Mouse (Mus musculus): ENCODE measurements around the gene Krt27.

The Krt27 gene

DNA sequence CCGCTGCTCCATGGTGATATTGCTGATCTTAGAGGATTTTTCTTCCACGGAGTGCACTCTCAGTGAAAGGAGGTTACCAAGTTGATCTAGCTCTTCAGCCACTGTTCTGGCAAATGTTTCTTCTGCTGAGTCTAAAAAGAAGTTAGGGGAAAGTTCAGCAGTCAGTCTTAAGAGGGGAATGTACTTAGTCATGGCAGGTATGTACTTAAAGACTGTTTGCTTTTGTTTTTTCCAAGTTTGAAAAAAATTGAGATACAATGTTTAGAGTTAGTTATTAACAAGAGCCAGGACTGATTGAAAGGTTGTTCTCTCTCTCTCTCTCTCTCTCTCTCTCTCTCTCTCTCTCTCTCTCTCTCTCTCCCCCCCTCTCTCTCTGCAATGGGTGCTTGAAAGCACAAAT, 21.2 kb downstream of the Krt27 start:
- DNase-seq (ENCODE audit: low spot score in 2 of 2), result no peak

DNA sequence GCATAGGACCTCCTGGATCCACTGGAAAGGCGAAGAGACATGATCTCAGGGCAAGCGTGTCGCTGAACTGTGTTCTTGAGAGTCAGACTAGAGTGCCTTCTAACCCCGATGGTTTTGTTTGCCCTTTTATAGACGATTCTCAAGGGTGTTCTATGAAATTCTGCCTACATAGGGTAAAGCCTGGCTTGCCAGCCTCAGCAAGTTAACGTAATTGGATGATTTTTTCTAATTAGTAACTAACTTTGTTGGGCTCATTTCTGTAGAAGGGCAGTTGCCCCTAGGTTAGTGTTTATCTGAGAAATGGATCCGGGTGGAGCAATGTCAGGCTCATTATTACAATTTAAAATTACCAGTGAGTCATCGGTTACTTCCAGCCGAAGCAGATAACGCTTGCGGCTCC, 28.1 kb downstream of the Krt27 start, which contains the start of gene Krt25:
Gene Krt25, minus strand, starts transcription at position 101 of the 400 bp plus-strand sequence.
- no peak for DNase-seq (ENCODE audit: low spot score in 2 of 2)

DNA sequence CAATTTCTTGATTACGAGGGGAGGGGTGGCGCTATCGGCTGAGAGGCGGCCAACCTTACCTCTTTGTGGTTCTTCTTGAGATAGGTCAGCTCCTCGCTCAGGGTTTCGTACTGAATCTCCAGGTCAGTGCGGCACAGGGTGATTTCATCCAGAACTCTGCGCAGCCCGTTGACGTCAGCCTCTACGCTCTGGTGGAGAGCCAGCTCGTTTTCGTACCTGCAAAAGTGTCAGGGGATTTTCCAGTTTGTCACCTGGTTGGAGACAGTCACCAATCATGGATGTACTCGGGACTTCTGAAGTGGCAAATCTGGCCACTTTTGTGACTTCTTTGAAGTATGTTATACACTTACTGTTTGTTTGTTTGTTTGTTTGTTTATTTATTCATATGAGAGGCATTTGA, 29.8 kb downstream of the Krt27 start:
- DNase-seq (ENCODE audit: low spot score in 2 of 2), result no peak

DNA sequence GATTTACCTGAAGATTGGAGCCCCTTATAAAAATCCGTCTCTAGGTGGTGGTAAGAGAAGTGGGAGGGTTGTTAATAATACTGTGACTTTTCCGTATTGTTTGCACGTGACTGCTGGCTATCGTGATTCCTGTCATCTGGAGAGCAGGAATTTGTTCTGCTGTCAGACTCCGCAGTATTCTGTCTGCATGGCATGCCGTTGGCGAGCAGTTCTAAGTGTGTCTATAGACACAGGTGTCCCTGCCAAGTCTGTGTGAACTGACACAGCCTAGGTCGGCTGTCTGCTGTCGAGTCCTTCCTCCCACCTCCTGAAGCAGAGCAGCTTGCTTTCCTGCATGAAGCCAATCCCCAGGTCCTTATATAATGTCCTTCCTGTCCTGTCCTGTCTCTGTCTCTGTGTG, 31.8 kb downstream of the Krt27 start:
- no peak for DNase-seq (ENCODE audit: low spot score in 2 of 2)

DNA sequence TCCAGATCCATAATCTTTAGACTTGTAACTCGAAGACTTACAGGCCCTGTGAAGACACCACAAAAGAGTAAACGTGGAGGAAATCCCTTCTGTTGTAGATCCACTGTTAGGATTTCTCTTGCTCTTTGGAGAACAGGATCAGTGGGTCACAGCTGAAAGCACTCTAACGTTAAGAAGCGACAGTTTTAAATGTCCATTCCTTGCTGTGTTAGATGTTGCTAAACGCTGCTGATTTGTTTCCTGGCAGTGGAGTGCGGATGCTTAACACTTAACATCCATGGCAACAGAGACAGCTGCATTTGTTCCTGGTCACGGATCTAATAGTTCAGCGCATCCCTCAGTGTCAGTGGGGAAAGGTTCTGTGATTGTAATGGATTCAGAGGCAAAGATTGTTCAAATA, 34.4 kb downstream of the Krt27 start:
- DNase-seq (ENCODE audit: low spot score in 2 of 2), result no peak

DNA sequence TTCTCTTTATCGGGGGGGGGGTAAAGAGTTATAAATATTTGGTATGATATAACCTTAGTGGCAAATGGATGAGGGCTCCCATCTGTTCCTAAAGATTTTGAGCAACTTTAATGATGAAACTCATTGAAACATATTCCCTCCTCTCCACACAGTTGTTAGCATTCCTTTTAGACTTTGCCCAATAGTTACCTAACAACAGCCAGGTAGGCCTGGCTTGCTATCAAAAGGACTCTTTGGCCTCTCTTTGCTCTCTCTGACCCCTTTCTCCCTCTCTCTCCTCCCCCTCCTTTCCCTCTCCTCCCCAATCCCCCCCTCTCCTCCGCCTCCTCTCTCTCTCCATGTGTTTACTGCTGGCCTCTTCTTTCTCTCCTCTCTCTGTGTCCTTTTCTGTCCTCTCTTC, 36.3 kb downstream of the Krt27 start:
- DNase-seq (ENCODE audit: low spot score in 2 of 2), result no peak

DNA sequence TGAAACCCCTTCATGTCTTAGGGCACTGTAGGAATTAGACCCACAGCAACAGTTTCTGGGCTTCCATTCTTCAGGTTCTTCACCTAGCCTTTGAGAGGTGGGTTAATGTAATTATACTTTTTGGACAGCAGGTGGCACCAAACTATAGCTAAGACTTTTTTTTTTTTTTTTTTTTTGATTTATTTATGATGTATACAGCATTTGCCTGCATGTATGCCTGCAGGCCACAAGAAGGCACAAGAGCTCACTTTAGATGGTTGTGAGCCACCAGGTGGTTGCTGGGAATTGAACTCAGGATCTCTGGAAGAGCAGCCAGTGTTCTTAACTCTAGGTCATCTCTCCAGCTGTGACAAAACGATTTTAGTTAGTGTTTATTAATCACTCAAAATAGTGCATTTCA, 40.0 kb downstream of the Krt27 start:
- no peak for DNase-seq (ENCODE audit: low spot score in 2 of 2)

DNA sequence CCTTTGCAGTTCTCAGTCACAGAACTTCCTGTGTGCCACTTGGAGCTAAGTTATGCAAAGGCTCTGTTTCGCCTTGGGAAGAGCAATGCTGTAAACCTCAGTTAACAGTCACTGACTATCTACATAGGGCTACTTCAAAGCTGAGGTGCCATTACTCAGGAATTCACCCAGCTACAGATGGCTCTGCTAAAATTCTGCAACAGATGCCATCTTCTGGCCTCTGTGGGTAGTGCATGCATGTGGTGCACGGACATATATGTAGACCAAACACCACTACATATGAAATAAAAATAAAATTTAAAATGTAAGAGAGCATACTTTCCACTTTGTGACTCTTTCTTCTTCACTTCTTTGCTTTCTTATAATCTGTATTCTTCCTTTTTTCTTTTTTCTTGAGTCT, 43.3 kb downstream of the Krt27 start:
- peak; percentile 68 to 72 for DNase-seq (ENCODE audit: low spot score in 2 of 2)
